Mouse (Mus musculus) lung, adult 2 months (tissue): ENCODE results near the gene Sned1. TPM values are rescaled to one million over a fixed set of nuclear protein-coding genes. Genes with fewer than 3 reads are reported as not detected.

Experiments used
- DNase-seq: peaks from one replicate; pipeline ENCODE4 v3.0.0; 2022
- H3K4me1 ChIP-seq: fragments of 200-500 bp; 2 replicates; pipeline ENCODE4 v1.6.1; 2011; ENCODE audit warnings: low read length; ENCODE audit not compliant: control insufficient read depth, insufficient read depth
- H3K4me3 ChIP-seq: fragments of 200-500 bp; replicated peaks from 2 replicates; pipeline ENCODE3; 2011; ENCODE audit warnings: low read depth, mild to moderate bottlenecking, control low read depth, low read length; ENCODE audit errors: extremely low read depth
- CTCF ChIP-seq: fragments of 200-500 bp; IDR thresholded peaks from 2 replicates; pipeline ENCODE4 v1.5.1; 2011; ENCODE audit warnings: mild to moderate bottlenecking, low read length, control low read depth; ENCODE audit not compliant: insufficient read depth
- POLR2A ChIP-seq: fragments of 200-500 bp; IDR thresholded peaks from 2 replicates; pipeline ENCODE4 v1.6.1; 2011; ENCODE audit warnings: low read depth, mild to moderate bottlenecking, control low read depth, low read length, borderline replicate concordance; ENCODE audit errors: extremely low read depth
- WGBS: fragments of 180-500 bp; shearing (Covaris S2); methylation state at CpG from one replicate; pipeline ENCODE4 v1.1.7; 2018; 5-methylcytosine and 5-hydroxymethylcytosine counted together
- polyA plus RNA-seq: library from polyadenylated mRNA; depleted of rRNA; stranded (reverse); fragments of >200 nt; gene quantifications from 2 replicates; pipeline ENCODE4 v1.2.3, GENCODE M21; 2012

Gene Sned1
- polyA plus RNA-seq, 1 experiment, result 26.6 TPM

- WGBS, result 61% methylated on average over 7 of the region's 7 CpGs
- TF ChIP-seq POLR2A (no peak), CTCF (no peak)
- no peak for DNase-seq
These were observed 8.2 kb upstream of the Sned1 start for GRCm38 (mm10) chr1:93227303-93227975.

DNA sequence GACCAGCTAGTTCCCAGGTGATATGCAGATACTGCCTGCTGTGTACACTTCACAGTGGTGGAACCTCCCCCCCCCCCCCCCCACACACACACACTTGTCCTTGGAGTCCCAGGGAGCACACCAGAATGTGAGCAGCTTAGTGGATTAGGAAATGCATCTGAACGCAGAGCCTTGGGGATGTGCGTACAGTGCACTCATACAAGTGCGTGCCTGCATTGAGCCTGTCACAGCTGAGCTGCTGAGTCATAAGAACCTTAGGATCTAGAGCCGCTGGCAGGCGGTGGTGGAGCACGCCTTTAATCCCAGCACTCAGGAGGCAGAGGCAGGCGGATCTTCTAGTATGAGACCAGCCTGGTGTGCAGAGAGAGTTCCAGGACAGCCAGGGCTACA, 7.7 kb upstream of the Sned1 start:
- TF ChIP-seq POLR2A (no peak), CTCF (no peak)

More at GRCm38 (mm10) chr1:93227303-93227975, 8.2 kb upstream of the Sned1 start:
- no peak overlapping the region for H3K4me3 ChIP-seq
- 0 out of 2 replicates have a peak, but pooled peaks cover 3% of the 10 kb centered on the region for H3K4me1 ChIP-seq

DNA sequence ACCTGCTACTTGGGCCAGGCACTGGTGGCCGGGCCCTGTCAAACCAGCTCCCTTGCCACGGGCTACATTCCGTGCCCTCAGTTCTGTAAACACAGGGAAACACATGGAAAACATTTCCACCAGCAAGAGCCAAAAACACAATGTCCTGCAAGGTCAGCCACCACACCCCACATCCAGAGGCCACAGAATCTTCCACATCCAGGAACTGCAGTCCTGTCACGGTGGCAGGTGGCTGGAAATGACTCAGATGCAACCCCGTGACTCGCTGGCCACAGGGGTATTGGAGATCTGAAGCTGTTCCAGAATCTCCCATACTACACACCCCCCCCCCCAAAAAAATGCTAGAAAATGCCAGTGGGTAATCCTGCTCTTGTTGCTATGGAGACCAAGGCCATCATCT, 6.4 kb upstream of the Sned1 start:
- Histone ChIP-seq H3K4me1 (0 out of 2 replicates have a peak, but pooled peaks cover 3% of the 10 kb centered on the region), H3K4me3 (no peak overlapping the region)
- TF ChIP-seq POLR2A (no peak), CTCF (no peak)
- no peak for DNase-seq
- 35% methylated on average over 6 of the region's 6 CpGs for WGBS

More for the DNA sequence above, 7.7 kb upstream of the Sned1 start:
- Histone ChIP-seq H3K4me1 (0 out of 2 replicates have a peak, but pooled peaks cover 3% of the 10 kb centered on the region), H3K4me3 (no peak overlapping the region)
- no peak for DNase-seq
- 91% methylated on average over 7 of the region's 7 CpGs for WGBS

DNA sequence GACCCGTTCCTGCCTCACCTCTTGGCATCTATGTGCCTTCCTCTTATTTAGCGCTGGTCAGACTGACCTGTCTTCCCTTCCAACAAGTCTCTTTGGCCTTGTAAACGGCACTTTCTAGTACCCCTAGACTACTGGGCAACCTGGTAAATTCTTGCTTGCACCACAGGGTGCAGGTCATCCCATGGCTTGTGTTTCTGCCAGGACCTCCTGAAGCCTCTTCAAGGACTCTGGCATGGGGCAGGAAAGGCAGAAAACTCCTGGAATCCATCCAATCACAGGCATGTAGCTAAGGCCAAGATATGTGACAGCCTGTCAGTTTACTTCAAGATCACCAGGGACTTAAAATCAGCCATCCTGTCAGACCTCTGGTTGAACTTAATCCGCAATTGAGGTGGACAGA, 6.0 kb upstream of the Sned1 start:
- H3K4me1 ChIP-seq, result 0 out of 2 replicates have a peak, but pooled peaks cover 3% of the 10 kb centered on the region
- no peak overlapping the region for H3K4me3 ChIP-seq
- DNase-seq, result no peak
- WGBS, result 59% methylated on average over 4 of the region's 4 CpGs
- no peak for TF ChIP-seq POLR2A

- Histone ChIP-seq H3K4me3 (peak overlapping the region; percentile 73), H3K4me1 (peaks cover 6% of the 10 kb centered on the region; the same call in 1 of the 2 replicates)
- DNase-seq, result no peak
- 23% methylated on average over 3 of the region's 3 CpGs for WGBS
- TF ChIP-seq POLR2A (no peak), CTCF (no peak)
These were observed 894 bp downstream of the Sned1 start for GRCm38 (mm10) chr1:93236545-93236924.

DNA sequence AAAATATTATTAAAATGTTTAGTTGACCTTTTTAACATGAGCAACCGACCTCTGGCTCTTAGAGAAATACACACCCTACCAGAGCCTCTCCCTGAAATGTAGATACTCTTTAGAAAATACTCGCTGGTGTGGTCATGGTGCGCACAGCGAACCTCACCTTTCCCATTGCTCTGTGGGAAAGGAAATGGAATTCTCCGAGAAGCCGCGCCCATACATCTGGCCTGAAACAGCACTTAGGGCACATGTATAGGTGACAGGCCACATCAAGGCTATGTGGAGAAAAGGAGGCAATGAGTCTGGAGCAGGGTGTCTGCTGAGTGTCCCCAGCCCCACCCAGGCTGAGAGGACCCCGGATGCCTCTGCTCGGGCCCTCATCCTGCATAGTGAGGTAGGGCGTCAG, 2.0 kb downstream of the Sned1 start:
- peaks cover 6% of the 10 kb centered on the region; the same call in 1 of the 2 replicates for H3K4me1 ChIP-seq
- TF ChIP-seq CTCF, result no peak
- TF ChIP-seq POLR2A, result no peak
- 86% methylated on average over 10 of the region's 10 CpGs for WGBS
- H3K4me3 ChIP-seq, result no peak overlapping the region
- no peak for DNase-seq

GRCm38 (mm10) chr1:93238201-93238600, 2.6 kb downstream of the Sned1 start:
- Histone ChIP-seq H3K4me3 (no peak overlapping the region), H3K4me1 (peaks cover 6% of the 10 kb centered on the region; the same call in 1 of the 2 replicates)
- TF ChIP-seq POLR2A (no peak), CTCF (peak; percentile 36; the same call in 1 of the 2 replicates)
- WGBS, result 54% methylated on average over 4 of the region's 4 CpGs
- DNase-seq, result no peak

- no peak for DNase-seq
- WGBS, result 29% methylated on average over 2 of the region's 2 CpGs
- no peak for TF ChIP-seq POLR2A
- no peak for TF ChIP-seq CTCF
- H3K4me3 ChIP-seq, result no peak overlapping the region
- H3K4me1 ChIP-seq, result peaks cover 9% of the 10 kb centered on the region
These were observed 10.3 kb downstream of the Sned1 start for GRCm38 (mm10) chr1:93245936-93246335.

- no peak for DNase-seq
- Histone ChIP-seq H3K4me1 (no peaks in the 10 kb centered on the region; the same call in 1 of the 2 replicates), H3K4me3 (no peak overlapping the region)
- 41% methylated on average over 2 of the region's 2 CpGs for WGBS
- TF ChIP-seq POLR2A, result no peak
These were observed 16.9 kb downstream of the Sned1 start for GRCm38 (mm10) chr1:93252586-93252985.

- 83% methylated on average over 7 of the region's 7 CpGs for WGBS
- no peaks in the 10 kb centered on the region; the same call in 1 of the 2 replicates for H3K4me1 ChIP-seq
- no peak for DNase-seq
- TF ChIP-seq POLR2A (no peak), CTCF (no peak)
- H3K4me3 ChIP-seq, result no peak overlapping the region
These were observed 20.1 kb downstream of the Sned1 start for GRCm38 (mm10) chr1:93255761-93256160.
